Mouse (Mus musculus): ENCODE measurements around the gene Gpbp1.

GRCm38 (mm10) chr13:111397600-111398151 lies 92.2 kb downstream of the Gpbp1 start:
- TF ChIP-seq CTCF (IDR thresholded peaks at IDR 0.05; ENCODE audit: insufficient read depth, low read length) (no peak), POLR2A (IDR thresholded peaks at IDR 0.05; ENCODE audit: borderline replicate concordance, extremely low read depth, low read depth, low read length) (no peak)

Data from lung, adult 2 months (tissue).